Mouse (Mus musculus): ENCODE results near the gene Speg. TPM values are rescaled to one million over a fixed set of nuclear protein-coding genes. Genes with fewer than 3 reads are reported as not detected.
A peak's percentile ranks its signal among the peaks of the same experiment; 100 is the strongest.

Gene Speg
- polyA plus RNA-seq, 1 experiment from 2014 or later, result 73.0 TPM

DNA sequence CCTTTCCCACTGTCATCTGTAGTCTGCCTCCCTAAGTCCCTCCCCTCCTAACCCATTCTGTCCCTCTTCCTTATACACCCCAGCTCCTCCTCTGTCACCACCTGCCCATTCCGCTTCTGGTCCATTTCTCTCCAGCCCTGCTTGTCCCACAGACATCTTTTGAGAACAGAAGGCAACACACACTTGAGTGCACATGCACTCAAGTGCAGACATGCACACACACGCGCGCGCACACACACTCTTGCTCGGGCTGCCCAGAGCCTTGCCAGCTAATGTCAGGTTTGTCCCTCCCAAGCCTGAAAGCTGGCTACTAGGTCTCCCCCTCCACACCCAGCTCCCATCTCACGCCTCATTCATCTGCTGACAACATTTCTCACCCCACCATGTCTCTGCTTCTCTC is 65.6 kb downstream of the Speg start:
- in situ Hi-C loops (cut with MboI; ENCODE audit: low pct_unique_long_range_greater_than_20kb), result no loop called here
- CTCF ChIA-PET, result interaction anchor here (1.4 kb wide), 1 partner anchor 97 kb away, joined by 4 read pairs; no protein-coding TSS in a partner anchor
- H3K27me3 ChIP-seq, result no peaks in the 10 kb centered on the region
- ATAC-seq (no peak), DNase-seq (ENCODE audit: low read depth, low spot score) (no peak)
- POLR2A ChIA-PET, result interaction anchor here (1.0 kb wide), 1 partner anchor 96 kb away, joined by 3 read pairs; no protein-coding TSS in a partner anchor
- no peak for TF ChIP-seq CTCF (IDR thresholded peaks at IDR 0.05)

DNA sequence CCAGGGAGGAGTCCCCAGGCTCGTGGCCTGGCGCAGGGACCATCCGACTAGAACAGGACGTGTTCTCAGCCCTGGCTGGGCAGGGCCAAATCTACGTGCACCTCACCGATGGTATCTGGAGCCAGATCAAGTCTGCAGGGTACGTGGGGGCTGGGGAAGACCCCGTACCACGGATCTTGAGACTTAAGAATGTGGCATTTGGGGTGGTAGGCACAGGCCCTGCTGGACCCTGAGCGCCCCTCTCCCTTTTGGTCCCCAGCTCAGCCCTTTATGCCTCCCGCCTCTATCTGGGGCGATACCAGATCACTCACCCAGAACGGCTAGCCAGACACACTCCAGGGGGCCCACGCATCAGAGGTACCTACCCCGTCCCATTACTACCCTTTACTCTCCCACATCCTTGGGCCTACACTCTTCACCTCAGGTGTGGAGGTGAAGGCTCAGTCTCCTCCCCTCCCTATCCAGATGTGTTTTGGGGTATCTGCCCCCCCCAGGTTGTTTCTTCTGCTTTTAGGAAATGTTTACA is 66.4 kb downstream of the Speg start:
- CTCF ChIA-PET, result interaction anchor here (1.4 to 4.0 kb wide), 2 partner anchors 26 to 98 kb away, joined by 4 to 27 read pairs; no protein-coding TSS in a partner anchor
- no peak for DNase-seq (ENCODE audit: low read depth, low spot score)
- TF ChIP-seq CTCF (IDR thresholded peaks at IDR 0.05), result no peak
- ATAC-seq, result no peak
- H3K27me3 ChIP-seq, result no peaks in the 10 kb centered on the region
- POLR2A ChIA-PET, result interaction anchor here (0.6 kb wide), 1 partner anchor 11 kb away, joined by 3 read pairs; no protein-coding TSS in a partner anchor
- in situ Hi-C loops (cut with MboI; ENCODE audit: low pct_unique_long_range_greater_than_20kb), result no loop called here

DNA sequence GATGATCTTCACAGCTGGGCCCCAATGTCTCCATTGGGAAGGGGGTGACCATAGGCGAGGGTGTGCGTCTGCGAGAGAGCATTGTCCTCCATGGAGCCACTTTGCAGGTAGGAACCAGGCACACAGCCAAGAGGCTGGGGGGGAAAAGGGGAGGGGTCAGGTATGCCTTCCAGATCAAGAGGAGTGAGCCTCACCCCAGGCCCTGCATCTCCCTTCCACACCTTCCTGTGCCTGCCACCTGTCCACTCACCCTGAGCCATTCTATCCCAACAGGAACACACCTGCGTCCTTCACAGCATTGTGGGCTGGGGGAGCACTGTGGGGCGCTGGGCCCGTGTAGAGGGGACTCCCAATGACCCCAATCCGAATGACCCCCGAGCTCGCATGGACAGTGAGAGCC is 67.1 kb downstream of the Speg start:
- in situ Hi-C loops (cut with MboI; ENCODE audit: low pct_unique_long_range_greater_than_20kb), result no loop called here
- DNase-seq (ENCODE audit: low read depth, low spot score) (no peak), ATAC-seq (no peak)
- CTCF ChIA-PET, result interaction anchor here (1.1 to 4.0 kb wide), 4 partner anchors 12 to 99 kb away, joined by 4 to 27 read pairs (median 6); no protein-coding TSS in a partner anchor
- H3K27me3 ChIP-seq, result no peaks in the 10 kb centered on the region
- POLR2A ChIA-PET, result interaction anchor here (0.8 kb wide), 1 partner anchor 25 kb away, joined by 4 read pairs; no protein-coding TSS in a partner anchor
- no peak for TF ChIP-seq CTCF (IDR thresholded peaks at IDR 0.05)

DNA sequence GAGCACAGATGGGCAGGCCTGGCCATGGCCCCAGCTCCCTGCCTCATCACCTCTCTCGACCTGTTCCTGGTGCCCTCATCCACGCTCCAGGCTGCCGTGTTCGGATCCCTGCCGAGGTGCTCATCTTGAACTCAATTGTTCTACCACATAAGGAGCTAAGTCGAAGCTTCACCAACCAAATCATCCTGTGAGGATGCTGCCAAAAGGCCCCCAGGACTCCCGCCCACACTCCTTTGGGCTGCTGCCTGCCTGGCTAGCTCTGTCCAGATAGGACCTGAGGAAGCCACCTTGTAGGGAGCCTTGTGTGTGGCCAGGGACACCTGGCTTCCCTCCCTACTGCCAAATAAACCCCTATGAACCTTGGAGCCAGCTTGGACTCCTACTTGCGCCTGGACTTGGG is 67.7 kb downstream of the Speg start:
- DNase-seq (ENCODE audit: low read depth, low spot score), result no peak
- ChIA-PET CTCF (interaction anchor here (0.8 to 4.0 kb wide), 5 partner anchors 12 to 100 kb away, joined by 4 to 27 read pairs (median 6); no protein-coding TSS in a partner anchor), POLR2A (interaction anchor here (0.8 to 1.5 kb wide), 2 partner anchors 15 to 24 kb away, joined by 4 read pairs; no protein-coding TSS in a partner anchor)
- in situ Hi-C loops (cut with MboI; ENCODE audit: low pct_unique_long_range_greater_than_20kb), result no loop called here
- no peak for ATAC-seq
- no peaks in the 10 kb centered on the region for H3K27me3 ChIP-seq
- no peak for TF ChIP-seq CTCF (IDR thresholded peaks at IDR 0.05)

DNA sequence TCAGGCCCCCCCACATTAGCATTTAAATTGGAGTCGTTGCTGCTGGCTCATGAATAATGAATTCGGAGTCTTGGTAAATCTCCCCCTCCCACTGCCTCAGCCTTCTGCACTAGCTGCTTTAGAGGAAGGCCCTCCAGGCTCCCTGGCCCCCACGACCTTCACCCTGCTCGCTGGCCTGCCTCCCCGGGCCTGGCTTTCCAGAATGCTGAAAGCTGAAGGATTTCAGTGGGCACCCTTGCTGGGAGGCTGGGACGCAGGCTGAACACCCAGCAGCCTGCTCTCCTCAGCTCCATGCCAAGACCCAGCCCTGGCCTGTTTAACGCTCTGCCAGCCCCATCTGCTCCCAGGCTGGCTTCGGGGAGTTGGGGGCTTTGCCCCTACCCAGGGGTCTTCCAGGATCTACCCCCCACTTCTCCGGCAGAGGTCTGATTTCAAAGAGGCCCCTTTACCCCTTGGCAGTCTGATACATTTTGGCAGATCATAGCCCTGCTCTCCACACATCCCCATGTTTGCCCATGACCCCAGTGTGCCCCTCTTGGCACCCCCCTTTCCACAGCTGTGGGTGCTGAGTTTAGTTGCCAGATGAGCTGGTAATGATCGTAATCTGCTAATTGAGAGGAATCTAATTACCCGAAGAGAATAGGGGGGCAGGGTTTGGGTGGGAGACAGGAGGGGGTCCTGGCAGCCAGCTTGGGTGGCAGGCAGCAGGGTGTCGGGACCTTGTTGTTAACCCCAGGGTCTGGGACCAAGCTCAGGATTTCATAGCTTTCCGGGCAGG is 68.3 kb downstream of the Speg start:
- DNase-seq (ENCODE audit: low read depth, low spot score) (no peak), ATAC-seq (no peak)
- TF ChIP-seq CTCF (IDR thresholded peaks at IDR 0.05), result no peak
- ChIA-PET POLR2A (interaction anchor here (0.8 to 1.5 kb wide), 2 partner anchors 15 to 24 kb away, joined by 4 read pairs; no protein-coding TSS in a partner anchor), CTCF (interaction anchor here (0.8 to 4.0 kb wide), 5 partner anchors 11 to 100 kb away, joined by 4 to 27 read pairs (median 6); no protein-coding TSS in a partner anchor)
- H3K27me3 ChIP-seq, result no peaks in the 10 kb centered on the region
- in situ Hi-C loops (cut with MboI; ENCODE audit: low pct_unique_long_range_greater_than_20kb), result no loop called here

DNA sequence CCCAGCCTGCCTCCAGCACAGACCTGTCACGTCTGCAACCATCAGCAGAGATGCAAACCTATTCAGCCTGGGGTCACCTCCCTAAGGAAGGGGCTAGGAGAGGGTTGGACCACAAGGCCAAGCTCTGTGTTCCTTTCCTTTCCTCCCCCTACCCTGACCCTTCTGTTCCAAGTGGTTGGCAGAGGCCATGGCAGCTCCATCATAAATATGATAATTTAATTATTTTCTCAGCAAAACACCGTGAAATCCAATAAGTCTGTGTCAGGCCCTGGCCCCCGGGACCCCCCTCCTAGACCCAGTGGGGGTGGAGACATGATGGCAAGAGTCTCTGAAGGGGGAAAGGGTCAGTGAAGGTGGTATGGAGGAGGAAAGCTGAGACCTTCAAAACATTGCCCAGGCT is 69.1 kb downstream of the Speg start:
- no peak for TF ChIP-seq CTCF (IDR thresholded peaks at IDR 0.05)
- in situ Hi-C loops (cut with MboI; ENCODE audit: low pct_unique_long_range_greater_than_20kb), result no loop called here
- ATAC-seq (no peak), DNase-seq (ENCODE audit: low read depth, low spot score) (no peak)
- H3K27me3 ChIP-seq, result peaks cover 6% of the 10 kb centered on the region
- POLR2A ChIA-PET, result interaction anchor here (1.5 kb wide), 1 partner anchor 14 kb away, joined by 4 read pairs; no protein-coding TSS in a partner anchor
- CTCF ChIA-PET, result interaction anchor here (1.7 to 4.0 kb wide), 3 partner anchors 23 to 100 kb away, joined by 6 to 27 read pairs (median 8); no protein-coding TSS in a partner anchor

DNA sequence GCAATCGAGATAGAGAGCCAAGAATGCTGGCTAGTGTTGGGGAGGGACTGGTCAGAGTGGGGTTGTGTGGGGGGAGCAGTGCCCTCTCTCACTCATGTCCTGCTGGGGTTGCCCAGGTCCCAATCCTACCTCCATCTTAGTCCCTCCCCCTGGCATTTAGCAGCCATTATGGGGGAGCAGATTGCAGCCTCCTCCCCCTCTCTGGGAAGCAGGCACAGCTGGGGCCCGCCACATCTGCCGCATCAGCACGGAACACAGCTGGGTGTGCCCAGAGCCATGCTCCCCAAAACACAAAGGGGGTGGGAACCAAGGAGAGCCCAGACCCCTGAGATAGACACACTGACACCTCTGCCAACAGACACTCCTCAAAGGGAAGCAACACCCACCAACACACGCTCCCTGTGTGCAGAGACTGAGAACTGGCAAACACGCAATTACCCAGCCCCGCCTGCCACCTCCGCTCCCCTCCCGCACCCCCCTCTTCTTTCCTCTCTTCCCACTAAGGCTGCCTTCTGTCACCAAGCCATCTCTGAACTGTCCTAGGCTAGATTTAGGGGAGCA is 70.1 kb downstream of the Speg start:
- DNase-seq (ENCODE audit: low read depth, low spot score) (no peak), ATAC-seq (no peak)
- ChIA-PET POLR2A (interaction anchor here (0.8 kb wide), 1 partner anchor 23 kb away, joined by 3 read pairs; no protein-coding TSS in a partner anchor), CTCF (interaction anchor here (0.7 to 4.0 kb wide), 3 partner anchors 22 to 101 kb away, joined by 3 to 27 read pairs (median 8); no protein-coding TSS in a partner anchor)
- TF ChIP-seq CTCF (IDR thresholded peaks at IDR 0.05), result no peak
- in situ Hi-C loops (cut with MboI; ENCODE audit: low pct_unique_long_range_greater_than_20kb), result no loop called here
- peaks cover 17% of the 10 kb centered on the region for H3K27me3 ChIP-seq

DNA sequence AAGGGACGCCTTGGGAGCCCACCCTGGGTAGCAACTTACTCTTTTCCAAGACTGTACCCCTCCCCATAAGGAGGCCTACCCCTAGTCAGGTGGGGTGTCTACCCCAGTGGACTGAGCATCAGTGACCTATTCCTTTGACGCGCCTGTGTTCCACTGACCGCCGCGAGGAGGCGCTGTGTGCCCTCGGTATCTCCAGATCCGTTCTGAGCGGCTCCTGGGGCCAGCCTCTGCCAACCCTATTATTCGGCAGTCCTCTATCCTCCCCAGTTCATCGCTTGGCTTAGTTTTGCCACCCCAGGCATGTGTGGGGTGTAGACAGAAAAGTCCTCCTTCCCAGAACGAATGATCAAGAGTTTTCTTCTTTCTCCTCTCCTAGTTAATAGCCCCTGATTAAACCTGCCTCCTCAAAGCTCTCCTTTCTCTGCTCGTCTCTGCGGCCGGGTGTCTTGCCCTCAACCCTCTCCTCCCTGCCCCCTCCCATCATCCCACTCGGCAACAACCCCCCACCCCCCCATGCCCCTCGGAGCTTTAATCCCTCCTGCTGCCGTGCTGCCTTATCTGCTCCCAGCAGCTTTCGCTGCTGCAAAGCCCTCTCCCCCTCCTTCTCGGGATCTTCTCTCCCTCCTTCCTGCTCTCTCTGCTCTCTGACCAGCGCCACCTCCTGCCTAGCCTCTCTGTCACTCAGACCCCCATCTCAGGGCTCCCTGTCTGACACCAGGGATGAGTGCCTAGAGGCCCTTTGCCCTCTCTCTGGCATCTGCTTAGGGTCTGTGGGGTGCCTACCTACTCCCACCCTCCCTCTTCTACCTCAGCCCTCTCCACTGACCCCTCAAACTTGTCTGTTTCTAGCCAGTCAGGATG is 70.9 kb downstream of the Speg start:
- in situ Hi-C loops (cut with MboI; ENCODE audit: low pct_unique_long_range_greater_than_20kb), result no loop called here
- no peak for TF ChIP-seq CTCF (IDR thresholded peaks at IDR 0.05)
- peaks cover 24% of the 10 kb centered on the region for H3K27me3 ChIP-seq
- peak; percentile 61 for ATAC-seq
- ChIA-PET POLR2A (interaction anchor here (1.3 to 2.3 kb wide), 2 partner anchors 10 to 12 kb away, joined by 4 to 7 read pairs; no protein-coding TSS in a partner anchor), CTCF (interaction anchor here (0.7 to 3.9 kb wide), 6 partner anchors 10 to 89 kb away, joined by 3 to 31 read pairs (median 3); no protein-coding TSS in a partner anchor)
- DNase-seq (ENCODE audit: low read depth, low spot score), result no peak

DNA sequence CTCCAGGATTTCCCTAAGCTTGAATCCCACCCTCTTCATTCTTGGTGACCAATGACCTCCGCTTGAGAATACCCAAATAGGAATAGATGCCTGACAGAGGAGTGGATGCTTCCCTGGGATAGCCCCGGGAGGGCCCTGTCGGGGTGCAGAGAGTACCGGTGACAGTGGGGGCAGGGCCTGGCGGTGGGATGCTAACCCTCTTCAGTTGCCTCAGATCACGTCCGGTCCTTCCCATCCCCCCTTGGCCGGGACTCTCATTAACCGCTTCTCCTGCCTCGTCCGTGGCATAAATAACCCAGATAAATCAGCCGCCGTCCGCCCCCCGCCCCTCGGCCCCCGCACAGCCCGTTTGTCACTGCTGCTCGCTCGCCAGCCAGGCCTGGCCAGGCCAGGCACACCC is 71.6 kb downstream of the Speg start:
- in situ Hi-C loops (cut with MboI; ENCODE audit: low pct_unique_long_range_greater_than_20kb), result no loop called here
- ATAC-seq (no peak), DNase-seq (ENCODE audit: low read depth, low spot score) (no peak)
- H3K27me3 ChIP-seq, result peaks cover 29% of the 10 kb centered on the region
- no peak for TF ChIP-seq CTCF (IDR thresholded peaks at IDR 0.05)
- POLR2A ChIA-PET, result interaction anchor here (1.3 to 2.3 kb wide), 2 partner anchors 10 to 12 kb away, joined by 4 to 7 read pairs; no protein-coding TSS in a partner anchor
- CTCF ChIA-PET, result interaction anchor here (0.7 to 3.9 kb wide), 5 partner anchors 10 to 90 kb away, joined by 3 to 31 read pairs (median 3); no protein-coding TSS in a partner anchor
